Mouse (Mus musculus): ENCODE measurements at regions not wholly inside any gene's neighbourhood (a gene's known extent, or its start where the extent isn't known, plus 50 kb on each side); places are given as distances from the start of the nearest gene placed in this dataset.
"Not testable (repeated sequence)": the region's sequence is repeated elsewhere in the genome, so short reads cannot be mapped to it uniquely, and the experiment has no call there.

GRCm38 (mm10) chr5:148820476-148820875 is 108.6 kb downstream of the Katnal1 start:
- no peak for DNase-seq (ENCODE audit: low spot score in 2 of 2)

- no peak for DNase-seq (ENCODE audit: low spot score in 2 of 2)
Observed at GRCm38 (mm10) chr5:148819423-148819822, 109.7 kb downstream of the Katnal1 start.

GRCm38 (mm10) chr5:148818746-148819145 is 110.4 kb downstream of the Katnal1 start:
- no peak for DNase-seq (ENCODE audit: low spot score in 2 of 2)

GRCm38 (mm10) chr5:148812840-148813239 is 116.3 kb downstream of the Katnal1 start:
- no peak for DNase-seq (ENCODE audit: low spot score in 2 of 2)

GRCm38 (mm10) chr5:148812016-148812415 is 117.1 kb downstream of the Katnal1 start:
- DNase-seq (ENCODE audit: low spot score in 2 of 2): peak; percentile 61 to 64

GRCm38 (mm10) chr5:148809485-148809884 is 119.6 kb downstream of the Katnal1 start:
- DNase-seq (ENCODE audit: low spot score in 2 of 2): no peak

- no peak for DNase-seq (ENCODE audit: low spot score in 2 of 2)
Observed at GRCm38 (mm10) chr5:148809055-148809454, 120.1 kb downstream of the Katnal1 start.

GRCm38 (mm10) chr5:148808426-148808825 is 120.7 kb downstream of the Katnal1 start:
- peak; percentile 66 to 77 for DNase-seq (ENCODE audit: low spot score in 2 of 2)

- DNase-seq (ENCODE audit: low spot score in 2 of 2): no peak
Observed at GRCm38 (mm10) chr5:148807612-148808011, 121.5 kb downstream of the Katnal1 start.

GRCm38 (mm10) chr5:148805030-148805429 is 124.1 kb downstream of the Katnal1 start:
- no peak for DNase-seq (ENCODE audit: low spot score in 2 of 2)

- DNase-seq (ENCODE audit: low spot score in 2 of 2): no peak
Observed at GRCm38 (mm10) chr5:148803772-148804171, 125.3 kb downstream of the Katnal1 start.

GRCm38 (mm10) chr5:148802720-148803119 is 126.4 kb downstream of the Katnal1 start:
- DNase-seq (ENCODE audit: low spot score in 2 of 2): no peak

- DNase-seq (ENCODE audit: low spot score in 2 of 2): no peak
Observed at GRCm38 (mm10) chr5:148798541-148798940, 130.6 kb downstream of the Katnal1 start.

GRCm38 (mm10) chr5:148796072-148796471 is 133.0 kb downstream of the Katnal1 start:
- no peak for DNase-seq (ENCODE audit: low spot score in 2 of 2)

- DNase-seq (ENCODE audit: low spot score in 2 of 2): peak; percentile 40 to 50
Observed at GRCm38 (mm10) chr5:148794465-148794864, 134.7 kb downstream of the Katnal1 start.

GRCm38 (mm10) chr5:148792736-148793440 is 136.2 kb downstream of the Katnal1 start:
- peak; percentile 83 to 93 for DNase-seq (ENCODE audit: low spot score in 2 of 2)

GRCm38 (mm10) chr5:148791651-148792050 is 137.5 kb downstream of the Katnal1 start:
- DNase-seq (ENCODE audit: low spot score in 2 of 2): no peak

GRCm38 (mm10) chr5:148790343-148790742 is 138.8 kb downstream of the Katnal1 start:
- not testable (repeated sequence) for DNase-seq (ENCODE audit: low spot score in 2 of 2)

- DNase-seq (ENCODE audit: low spot score in 2 of 2): no peak
Observed at GRCm38 (mm10) chr5:148789823-148790222, 139.3 kb downstream of the Katnal1 start.

GRCm38 (mm10) chr5:148789147-148789566 is 140.0 kb downstream of the Katnal1 start:
- DNase-seq (ENCODE audit: low spot score in 2 of 2): no peak

GRCm38 (mm10) chr5:148788690-148789089 is 140.4 kb downstream of the Katnal1 start:
- no peak for DNase-seq (ENCODE audit: low spot score in 2 of 2)

GRCm38 (mm10) chr5:148787270-148787669 is 141.8 kb downstream of the Katnal1 start:
- DNase-seq (ENCODE audit: low spot score in 2 of 2): no peak

GRCm38 (mm10) chr5:148781076-148781475 is 148.0 kb downstream of the Katnal1 start:
- DNase-seq (ENCODE audit: low spot score in 2 of 2): not testable (repeated sequence)
